Mouse (Mus musculus) CH12.LX (cell line): ENCODE measurements around the gene Runx3. TPM values are rescaled to one million over a fixed set of nuclear protein-coding genes. Genes with fewer than 3 reads are reported as not detected.

Experiments
- DNase-seq: peaks from one replicate; pipeline ENCODE4 v3.0.0-alpha.2; 2013; ENCODE audit errors: extremely low read depth
- H3K27ac ChIP-seq: 2 replicates; pipeline ENCODE4 v1.5.1; 2012; ENCODE audit warnings: low read depth, mild to moderate bottlenecking, control low read depth, moderate library complexity; ENCODE audit not compliant: insufficient read depth
- H3K27me3 ChIP-seq: replicated peaks from 2 replicates; pipeline ENCODE3; 2012; ENCODE audit warnings: inconsistent platforms
- H3K36me3 ChIP-seq, 2 experiments: replicated peaks in 1 of 2; 2 replicates each; pipeline versions ENCODE3 to v1.6.1; 2012; ENCODE audit warnings: inconsistent platforms in 1 of 2, low read length in 1 of 2, mild to moderate bottlenecking in 1 of 2, mixed read lengths in 1 of 2, moderate library complexity in 1 of 2; ENCODE audit not compliant: control insufficient read depth in 1 of 2, insufficient read depth in 1 of 2
- H3K4me1 ChIP-seq, 2 experiments: 2 replicates each; pipeline ENCODE4 v1.6.1; 2012; ENCODE audit warnings: inconsistent platforms in 1 of 2, moderate library complexity in 1 of 2; ENCODE audit not compliant: insufficient read depth in 2 of 2, control insufficient read depth in 1 of 2
- H3K4me2 ChIP-seq: 2 replicates; pipeline ENCODE4 v1.6.1; 2012; ENCODE audit warnings: low read depth, mild to moderate bottlenecking, control low read depth; ENCODE audit not compliant: poor library complexity, insufficient read depth, severe bottlenecking
- H3K4me3 ChIP-seq, 3 experiments: fragments of 150-350 bp in 1 of 3; sonication (generic) in 1 of 3; replicated peaks in 1 of 3; 2 replicates each; pipeline versions ENCODE3 to v1.5.1; 2011 to 2012; ENCODE audit warnings: low read depth in 2 of 3, low read length in 2 of 3, mild to moderate bottlenecking in 2 of 3, moderate library complexity in 2 of 3, control low read depth in 1 of 3, improper control_type of control experiment in 1 of 3, inconsistent platforms in 1 of 3, mixed read lengths in 1 of 3; ENCODE audit not compliant: poor library complexity in 1 of 3
- H3K79me2 ChIP-seq: replicated peaks from 2 replicates; pipeline ENCODE4 v1.6.1; 2012; ENCODE audit warnings: mild to moderate bottlenecking, moderate library complexity; ENCODE audit not compliant: control insufficient read depth, poor library complexity, insufficient read depth, severe bottlenecking; ENCODE audit errors: extremely low read depth
- H3K9ac ChIP-seq: 2 replicates; pipeline ENCODE4 v1.6.1; 2012; ENCODE audit warnings: low read depth, mild to moderate bottlenecking, control low read depth, moderate library complexity; ENCODE audit not compliant: insufficient read depth
- H3K9me3 ChIP-seq: replicated peaks from 2 replicates; pipeline ENCODE3; 2012; ENCODE audit warnings: low read length, inconsistent platforms, mixed read lengths
- CHD1 ChIP-seq: IDR thresholded peaks from 2 replicates; pipeline ENCODE4 v1.6.1; 2012; ENCODE audit warnings: low read depth, low read length, improper control_type of control experiment, inconsistent platforms
- CHD2 ChIP-seq: IDR thresholded peaks from 2 replicates; pipeline ENCODE4 v1.6.1; 2011; ENCODE audit warnings: low read length, improper control_type of control experiment
- CTCF ChIP-seq, 2 experiments: IDR thresholded peaks in 1 of 2; conservative IDR thresholded peaks in 1 of 2; 2 replicates each; pipeline ENCODE4 v1.5.1; 2011 to 2012; ENCODE audit warnings: low read depth in 2 of 2, low read length in 2 of 2, improper control_type of control experiment in 1 of 2, inconsistent platforms in 1 of 2, mild to moderate bottlenecking in 1 of 2, moderate library complexity in 1 of 2
- E2F4 ChIP-seq: IDR thresholded peaks from 2 replicates; pipeline ENCODE4 v1.6.1; 2011; ENCODE audit warnings: low read depth, low read length, improper control_type of control experiment; ENCODE audit not compliant: insufficient replicate concordance
- ELF1 ChIP-seq: IDR thresholded peaks from 2 replicates; pipeline ENCODE4 v1.6.1; 2014; ENCODE audit warnings: low read depth, mild to moderate bottlenecking, inconsistent platforms, low read length, improper control_type of control experiment
- EP300 ChIP-seq: IDR thresholded peaks from 2 replicates; pipeline ENCODE4 v1.6.1; 2011; ENCODE audit warnings: low read length, improper control_type of control experiment
- ETS1 ChIP-seq: conservative IDR thresholded peaks from 2 replicates; pipeline ENCODE4 v1.6.1; 2012; ENCODE audit warnings: low read depth, mild to moderate bottlenecking, inconsistent platforms, low read length, improper control_type of control experiment, moderate library complexity
- IRF4 ChIP-seq: IDR thresholded peaks from 2 replicates; pipeline ENCODE4 v1.6.1; 2014; ENCODE audit warnings: low read depth, mild to moderate bottlenecking, inconsistent platforms, low read length, improper control_type of control experiment
- JUN ChIP-seq: IDR thresholded peaks from 2 replicates; pipeline ENCODE4 v1.6.1; 2011; ENCODE audit warnings: low read depth, mild to moderate bottlenecking, low read length, improper control_type of control experiment, moderate library complexity; ENCODE audit not compliant: insufficient read depth
- KAT2A ChIP-seq: IDR thresholded peaks from 2 replicates; pipeline ENCODE4 v1.6.1; 2012; ENCODE audit warnings: low read length, improper control_type of control experiment, inconsistent platforms; ENCODE audit not compliant: insufficient replicate concordance
- MAFK ChIP-seq: IDR thresholded peaks from 2 replicates; pipeline ENCODE4 v1.6.1; 2011; ENCODE audit warnings: low read length, improper control_type of control experiment; ENCODE audit not compliant: insufficient replicate concordance
- MAX ChIP-seq: IDR thresholded peaks from 2 replicates; pipeline ENCODE4 v1.6.1; 2011; ENCODE audit warnings: low read length, improper control_type of control experiment
- MAZ ChIP-seq: IDR thresholded peaks from 2 replicates; pipeline ENCODE4 v1.6.1; 2012; ENCODE audit warnings: low read depth, mild to moderate bottlenecking, inconsistent platforms, low read length, improper control_type of control experiment, moderate library complexity
- MXI1 ChIP-seq: IDR thresholded peaks from 2 replicates; pipeline ENCODE4 v1.6.1; 2011; ENCODE audit warnings: mild to moderate bottlenecking, low read depth, low read length, improper control_type of control experiment
- NELFE ChIP-seq: IDR thresholded peaks from 2 replicates; pipeline ENCODE4 v1.6.1; 2011; ENCODE audit warnings: low read depth, low read length, improper control_type of control experiment
- NRF1 ChIP-seq: IDR thresholded peaks from 2 replicates; pipeline ENCODE4 v1.6.1; 2014; ENCODE audit warnings: low read depth, mild to moderate bottlenecking, inconsistent platforms, low read length, improper control_type of control experiment, moderate library complexity
- PAX5 ChIP-seq: IDR thresholded peaks from 2 replicates; pipeline ENCODE4 v1.6.1; 2012; ENCODE audit warnings: low read length, inconsistent platforms, mixed read lengths
- POLR2A ChIP-seq: IDR thresholded peaks from 2 replicates; pipeline ENCODE4 v1.6.1; 2011; ENCODE audit warnings: low read depth, mild to moderate bottlenecking, improper control_type of control experiment, low read length
- POLR2AphosphoS2 ChIP-seq: IDR thresholded peaks from 2 replicates; pipeline ENCODE4 v1.6.1; 2011; ENCODE audit warnings: low read depth, low read length, improper control_type of control experiment
- RAD21 ChIP-seq: IDR thresholded peaks from 2 replicates; pipeline ENCODE4 v1.6.1; 2011; ENCODE audit warnings: low read depth, mild to moderate bottlenecking, low read length, improper control_type of control experiment, moderate library complexity
- SIN3A ChIP-seq: IDR thresholded peaks from 2 replicates; pipeline ENCODE4 v1.6.1; 2012; ENCODE audit warnings: low read length, improper control_type of control experiment, inconsistent platforms
- SMC3 ChIP-seq: IDR thresholded peaks from 2 replicates; pipeline ENCODE4 v1.6.1; 2011; ENCODE audit warnings: low read depth, low read length, improper control_type of control experiment
- TBP ChIP-seq: conservative IDR thresholded peaks from 2 replicates; pipeline ENCODE4 v1.6.1; 2011; ENCODE audit warnings: low read depth, low read length, improper control_type of control experiment
- TCF12 ChIP-seq: IDR thresholded peaks from 2 replicates; pipeline ENCODE4 v1.6.1; 2014; ENCODE audit warnings: low read depth, mild to moderate bottlenecking, inconsistent platforms, low read length, improper control_type of control experiment
- UBTF ChIP-seq: IDR thresholded peaks from 2 replicates; pipeline ENCODE4 v1.6.1; 2012; ENCODE audit warnings: low read depth, mild to moderate bottlenecking, inconsistent platforms, low read length, improper control_type of control experiment, moderate library complexity
- USF1 ChIP-seq: IDR thresholded peaks from 2 replicates; pipeline ENCODE4 v1.6.1; 2014; ENCODE audit warnings: low read depth, mild to moderate bottlenecking, inconsistent platforms, low read length, improper control_type of control experiment
- ZC3H11A ChIP-seq: IDR thresholded peaks from 2 replicates; pipeline ENCODE4 v1.6.1; 2012; ENCODE audit warnings: low read depth, mild to moderate bottlenecking, inconsistent platforms, low read length, improper control_type of control experiment
- ZMIZ1 ChIP-seq: IDR thresholded peaks from 2 replicates; pipeline ENCODE4 v1.6.1; 2012; ENCODE audit warnings: low read depth, mild to moderate bottlenecking, inconsistent platforms, low read length, improper control_type of control experiment
- ZNF384 ChIP-seq: IDR thresholded peaks from 2 replicates; pipeline ENCODE4 v1.6.1; 2012; ENCODE audit warnings: low read depth, low read length, improper control_type of control experiment, inconsistent platforms
- dilution Hi-C: fragments of 300-500 bp; cut with MboI; formaldehyde crosslinking; loops from 2 replicates; pipeline ENCODE4 v1.14.3; 2020; ENCODE audit warnings: low sequenced_read_pairs; ENCODE audit not compliant: extremely low pct_unique_long_range_greater_than_20kb, extremely low pct_ligation_motif_present
- in situ Hi-C: fragments of 300-500 bp; cut with MboI; formaldehyde crosslinking; loops from 3 replicates; pipeline ENCODE4 v1.14.3; 2019; ENCODE audit warnings: low sequenced_read_pairs, low pct_ligation_motif_present, low pct_unique_long_range_greater_than_20kb, mixed read lengths
- polyA plus RNA-seq: library from polyadenylated mRNA; unstranded; fragments of >175 nt; gene quantifications from 2 replicates; pipeline ENCODE4 v1.2.1, GENCODE M21; 2012; ENCODE audit warnings: low read depth; ENCODE audit not compliant: insufficient read length
- total RNA-seq, 2 experiments: library from RNA; depleted of rRNA; stranded (reverse); fragments of 300-350 nt in 1 of 2; fragments of >200 nt in 1 of 2; gene quantifications; 2 replicates each; pipeline ENCODE4 v1.2.3; 2012 to 2014

Gene Runx3
- total and polyA plus RNA-seq, 3 experiments: 5.0 to 61.1 (median 19.7) TPM

DNA sequence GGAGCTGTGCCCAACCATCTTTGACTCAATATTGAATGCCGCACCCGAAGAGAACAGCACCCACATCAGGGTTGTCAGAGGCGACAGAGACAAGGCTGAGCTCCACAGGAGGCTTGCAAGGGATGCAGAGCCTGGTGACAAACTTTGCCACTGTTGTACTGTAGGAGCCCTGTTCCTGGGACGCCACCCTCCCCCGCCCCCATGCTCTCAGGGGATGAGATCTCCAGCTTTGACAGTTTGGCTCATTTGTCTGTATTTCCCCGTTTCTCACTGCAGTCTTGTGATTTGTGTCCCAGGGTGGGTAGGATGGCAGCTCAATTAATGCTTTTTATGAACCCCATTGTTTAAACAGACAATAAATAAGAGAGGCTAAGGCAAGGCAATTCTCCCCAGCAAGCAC lies 14.9 kb downstream of the Runx3 start:
- Histone ChIP-seq H3K4me2 (peak overlapping the region; percentile 44), H3K79me2 (peaks cover 5% of the 10 kb centered on the region; the same call in 1 of the 2 replicates), H3K36me3 (peaks cover 0 to 35% of the 10 kb centered on the region in 2 experiments), H3K4me3 (peak overlapping the region in 2 of 3 experiments; percentile 20 to 40), H3K9ac (peak overlapping the region; percentile 41)
- dilution Hi-C loops: no loop called here
- no peak for DNase-seq
- no peak for TF ChIP-seq ZNF384
- TF ChIP-seq ZC3H11A: no peak
- 0 out of 2 replicates have a peak, but pooled peaks have one; percentile 12 for TF ChIP-seq NELFE
- no peak for TF ChIP-seq POLR2AphosphoS2
- peak; percentile 12; the same call in 1 of the 2 replicates for TF ChIP-seq SMC3
- TF ChIP-seq SIN3A: peak; percentile 52; the same call in 1 of the 2 replicates
- 0 out of 2 replicates have a peak, but pooled peaks have one; percentile 85 for TF ChIP-seq CHD1
- no peak for TF ChIP-seq USF1
- no peak for TF ChIP-seq KAT2A
- TF ChIP-seq ETS1: peak; percentile 73
- no peak for TF ChIP-seq UBTF
- TF ChIP-seq RAD21: no peak; the same call in 1 of the 2 replicates
- TF ChIP-seq CHD2: peak; percentile 76
- peak; percentile 32; the same call in 1 of the 2 replicates for TF ChIP-seq MAZ
- 0 out of 2 replicates have a peak, but pooled peaks have one; percentile 37 for TF ChIP-seq ZMIZ1
- TF ChIP-seq MAFK: no peak
- 0 out of 2 replicates have a peak, but pooled peaks have one; percentile 27 for TF ChIP-seq TBP
- TF ChIP-seq JUN: no peak
- TF ChIP-seq TCF12: no peak; the same call in 1 of the 2 replicates
- no peak for TF ChIP-seq ELF1
- peak; percentile 69 for TF ChIP-seq MXI1
- TF ChIP-seq PAX5: no peak
- TF ChIP-seq POLR2A: no peak
- 0 out of 2 replicates have a peak, but pooled peaks have one; percentile 26 for TF ChIP-seq MAX
- TF ChIP-seq EP300: peak; percentile 44; the same call in 1 of the 2 replicates
- no peak for TF ChIP-seq CTCF (conservative IDR thresholded peaks at IDR 0.05 in 1 of 2, IDR thresholded peaks at IDR 0.05 in 1 of 2; ENCODE audit: low read depth in 2 of 2, low read length in 2 of 2)
- no peak for TF ChIP-seq NRF1
- no peak for TF ChIP-seq E2F4
- TF ChIP-seq IRF4: peak; percentile 67; the same call in 1 of the 2 replicates
- TF ChIP-seq, all 38 proteins: peak for 13
- Histone ChIP-seq H3K27ac (peak overlapping the region; percentile 98), H3K4me1 (peaks cover 47 to 90% of the 10 kb centered on the region in 2 experiments), H3K27me3 (no peaks in the 10 kb centered on the region), H3K9me3 (no peaks in the 10 kb centered on the region)
- in situ Hi-C loops: no loop called here
